Mouse (Mus musculus): ENCODE measurements at regions not wholly inside any gene's neighbourhood (a gene's known extent, or its start where the extent isn't known, plus 50 kb on each side); places are given as distances from the start of the nearest gene placed in this dataset.
A peak's percentile ranks its signal among the peaks of the same experiment; 100 is the strongest.
"Not testable (repeated sequence)": the region's sequence is repeated elsewhere in the genome, so short reads cannot be mapped to it uniquely, and the experiment has no call there.

- DNase-seq (ENCODE audit: low spot score in 2 of 2), result peak in 1 of 2 experiments; percentile 4
These were observed 192.3 kb downstream of the 1700008P02Rik start for GRCm38 (mm10) chr3:6427905-6428304.

- no peak for DNase-seq (ENCODE audit: low spot score in 2 of 2)
These were observed 219.4 kb downstream of the 1700008P02Rik start for GRCm38 (mm10) chr3:6400871-6401270.

- no peak for DNase-seq (ENCODE audit: low spot score in 2 of 2)
These were observed 234.6 kb downstream of the 1700008P02Rik start for GRCm38 (mm10) chr3:6385669-6386068.

DNA sequence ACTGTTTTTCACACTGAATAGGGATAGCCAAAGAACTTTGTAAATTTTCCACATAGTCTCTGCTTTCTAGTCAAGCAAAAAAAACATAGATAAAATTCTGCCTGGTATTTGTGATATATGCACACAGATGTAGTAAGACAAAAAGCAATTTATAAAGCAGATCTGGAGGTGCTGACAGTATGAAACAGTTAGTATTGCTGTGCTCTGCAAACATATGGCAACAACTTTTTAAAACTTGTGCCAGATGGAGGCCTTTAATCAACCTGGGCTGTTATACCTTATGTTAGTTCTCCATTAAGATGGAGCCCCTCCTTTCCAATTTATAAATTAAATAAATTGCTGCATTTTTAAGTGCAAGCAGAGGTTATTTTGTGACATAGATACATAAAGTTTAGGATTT lies 237.3 kb downstream of the 1700008P02Rik start:
- no peak for DNase-seq (ENCODE audit: low spot score in 2 of 2)

GRCm38 (mm10) chr3:6382296-6382695 lies 237.9 kb downstream of the 1700008P02Rik start:
- no peak for DNase-seq (ENCODE audit: low spot score in 2 of 2)

DNA sequence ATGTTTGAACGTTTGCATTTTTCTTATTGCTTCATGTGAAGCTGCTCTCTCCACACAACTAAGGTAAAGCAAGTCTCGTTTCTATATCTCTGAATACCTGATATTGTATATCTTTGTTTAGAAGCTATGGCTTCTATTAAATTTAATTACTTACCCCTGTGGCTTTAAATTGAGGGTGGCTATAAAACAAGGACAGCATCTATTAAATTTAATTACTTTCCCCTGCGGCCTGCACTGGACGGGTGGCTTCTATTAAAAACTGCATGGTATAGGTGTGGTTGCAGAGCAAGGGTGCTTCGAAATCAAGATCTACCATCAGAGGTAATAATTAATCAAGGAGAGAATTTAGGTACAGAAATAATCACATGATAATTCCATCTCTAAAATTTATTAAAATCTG lies 238.5 kb downstream of the 1700008P02Rik start:
- no peak for DNase-seq (ENCODE audit: low spot score in 2 of 2)

- DNase-seq (ENCODE audit: low spot score in 2 of 2), result not testable (repeated sequence)
These were observed 281.2 kb downstream of the 1700008P02Rik start for GRCm38 (mm10) chr3:6339001-6339400.

GRCm38 (mm10) chr3:6320818-6321504 lies 299.3 kb downstream of the 1700008P02Rik start:
- DNase-seq (ENCODE audit: low spot score in 2 of 2), result no peak

- DNase-seq (ENCODE audit: low spot score in 2 of 2), result no peak
These were observed 330.7 kb downstream of the 1700008P02Rik start for GRCm38 (mm10) chr3:6289500-6289899.

DNA sequence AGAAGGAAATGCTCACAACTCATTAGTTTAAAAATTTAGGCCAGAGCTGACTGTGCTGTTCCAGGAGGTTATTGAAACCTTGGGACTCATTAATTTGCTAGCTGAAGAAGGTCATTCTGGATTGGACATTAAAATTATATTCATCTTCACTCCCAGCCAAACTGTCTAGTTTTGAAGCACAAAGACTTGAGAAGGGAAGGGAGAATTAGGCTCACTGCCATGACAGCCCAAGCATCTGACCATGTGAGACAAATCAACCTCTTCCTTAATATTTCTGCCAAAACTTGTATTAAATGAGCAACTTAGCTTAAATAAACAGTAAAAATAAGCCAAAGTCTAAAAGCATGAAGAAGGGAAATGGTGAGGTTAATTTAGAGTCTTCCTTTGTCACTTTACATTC lies 339.6 kb downstream of the 1700008P02Rik start:
- no peak for DNase-seq (ENCODE audit: low spot score in 2 of 2)

Small RNA genes in the stretch of these regions (microRNA-seq; reads per million reads assigned to microRNA genes)
- 0 reads per million in 2 experiments for gene Gm23147

Measured in layer of hippocampus, adult 18-20 months (tissue).